Mouse (Mus musculus) macrophage (primary cell): ENCODE measurements around the gene Hbq1b. TPM values are rescaled to one million over a fixed set of nuclear protein-coding genes. Genes with fewer than 3 reads are reported as not detected.
"Not testable (repeated sequence)": the region's sequence is repeated elsewhere in the genome, so short reads cannot be mapped to it uniquely, and the experiment has no call there.

Experiments used
- H3K27ac ChIP-seq: fragments of 350-480 bp; formaldehyde crosslinking; 2 replicates; pipeline ENCODE4 v1.9.0; 2021
- H3K36me3 ChIP-seq: fragments of 350-480 bp; formaldehyde crosslinking; 2 replicates; pipeline ENCODE4 v1.9.0; 2021; ENCODE audit errors: inconsistent target
- H3K4me3 ChIP-seq: fragments of 350-480 bp; formaldehyde crosslinking; 2 replicates; pipeline ENCODE4 v1.9.0; 2021; ENCODE audit errors: inconsistent target
- H3K79me2 ChIP-seq: fragments of 350-480 bp; formaldehyde crosslinking; 2 replicates; pipeline ENCODE4 v1.9.0; 2021; ENCODE audit errors: inconsistent target
- WGBS: methylation state at CpG from one replicate; pipeline ENCODE4 v1.1.7; 2026; ENCODE audit warnings: inconsistent platforms; ENCODE audit not compliant: missing documents; 5-methylcytosine and 5-hydroxymethylcytosine counted together
- polyA plus RNA-seq: library from polyadenylated mRNA; stranded (reverse); fragments of 250-400 nt; gene quantifications from 3 replicates; pipeline ENCODE4 v1.2.4, GENCODE M21; 2018; ENCODE audit warnings: inconsistent platforms

Hbq1b gene
- polyA plus RNA-seq, 1 experiment from 2014 or later: not detected

- no peaks in the 10 kb centered on the region for H3K79me2 ChIP-seq
- H3K36me3 ChIP-seq: no peaks in the 10 kb centered on the region
- WGBS: 100% methylated on average over 1 of the region's 1 CpGs
- H3K27ac ChIP-seq: no peak overlapping the region
- no peak overlapping the region for H3K4me3 ChIP-seq
Observed at GRCm38 (mm10) chr11:32281416-32282144, 5.2 kb upstream of the Hbq1b start.

GRCm38 (mm10) chr11:32283091-32283777 is 3.5 kb upstream of the Hbq1b start, which contains the start of gene Hba-a1:
Gene Hba-a1 (plus strand): TSS chr11:32283511.
- WGBS: no CpG with 5 or more reads among the region's 5 CpGs
- not testable (repeated sequence) for H3K4me3 ChIP-seq, H3K27ac ChIP-seq, H3K36me3 ChIP-seq, H3K79me2 ChIP-seq

GRCm38 (mm10) chr11:32284582-32284981 is 2.2 kb upstream of the Hbq1b start:
- WGBS: 66% methylated on average over 2 of the region's 2 CpGs
- not testable (repeated sequence) for H3K4me3 ChIP-seq, H3K79me2 ChIP-seq, H3K36me3 ChIP-seq, H3K27ac ChIP-seq

GRCm38 (mm10) chr11:32285031-32285775 is 1.6 kb upstream of the Hbq1b start:
- Histone ChIP-seq H3K27ac (no peak overlapping the region), H3K4me3 (no peak overlapping the region)
- WGBS: 87% methylated on average over 6 of the region's 7 CpGs

GRCm38 (mm10) chr11:32285887-32286286 is 878 bp upstream of the Hbq1b start:
- not testable (repeated sequence) for H3K79me2 ChIP-seq, H3K27ac ChIP-seq, H3K36me3 ChIP-seq, H3K4me3 ChIP-seq

More at GRCm38 (mm10) chr11:32285031-32285775, 1.6 kb upstream of the Hbq1b start:
- Histone ChIP-seq H3K79me2 (no peaks in the 10 kb centered on the region), H3K36me3 (no peaks in the 10 kb centered on the region)

GRCm38 (mm10) chr11:32287493-32287825 is 694 bp downstream of the Hbq1b start:
- no peaks in the 10 kb centered on the region for H3K79me2 ChIP-seq
- 74% methylated on average over 9 of the region's 9 CpGs for WGBS
- H3K4me3 ChIP-seq: no peak overlapping the region
- no peaks in the 10 kb centered on the region for H3K36me3 ChIP-seq
- no peak overlapping the region for H3K27ac ChIP-seq

- not testable (repeated sequence) for H3K4me3 ChIP-seq, H3K27ac ChIP-seq, H3K36me3 ChIP-seq, H3K79me2 ChIP-seq
- WGBS: 90% methylated on average over 3 of the region's 4 CpGs
Observed at GRCm38 (mm10) chr11:32292819-32293218, 6.1 kb downstream of the Hbq1b start.

- not testable (repeated sequence) for H3K36me3 ChIP-seq, H3K4me3 ChIP-seq, H3K27ac ChIP-seq, H3K79me2 ChIP-seq
- WGBS: 60% methylated on average over 3 of the region's 3 CpGs
Observed at GRCm38 (mm10) chr11:32293479-32293878, 6.7 kb downstream of the Hbq1b start.

GRCm38 (mm10) chr11:32296203-32296602 is 9.4 kb downstream of the Hbq1b start, which contains the start of gene Hba-a2:
Gene Hba-a2 (plus strand): TSS chr11:32296489.
- not testable (repeated sequence) for H3K36me3 ChIP-seq, H3K79me2 ChIP-seq, H3K27ac ChIP-seq, H3K4me3 ChIP-seq
- no CpG with 5 or more reads among the region's 4 CpGs for WGBS

- H3K4me3 ChIP-seq, H3K27ac ChIP-seq, H3K79me2 ChIP-seq, H3K36me3 ChIP-seq: not testable (repeated sequence)
- WGBS: 71% methylated on average over 1 of the region's 2 CpGs
Observed at GRCm38 (mm10) chr11:32297417-32297816, 10.7 kb downstream of the Hbq1b start.

GRCm38 (mm10) chr11:32297866-32298531 is 11.2 kb downstream of the Hbq1b start:
- Histone ChIP-seq H3K36me3 (no peaks in the 10 kb centered on the region), H3K27ac (no peak overlapping the region), H3K79me2 (no peaks in the 10 kb centered on the region), H3K4me3 (no peak overlapping the region)
- WGBS: 100% methylated on average over 1 of the region's 1 CpGs

- Histone ChIP-seq H3K79me2 (no peaks in the 10 kb centered on the region), H3K27ac (no peak overlapping the region), H3K4me3 (no peak overlapping the region), H3K36me3 (no peaks in the 10 kb centered on the region)
- 100% methylated on average over 2 of the region's 2 CpGs for WGBS
Observed at GRCm38 (mm10) chr11:32298532-32298918, 11.8 kb downstream of the Hbq1b start.

- H3K79me2 ChIP-seq, H3K36me3 ChIP-seq, H3K4me3 ChIP-seq, H3K27ac ChIP-seq: not testable (repeated sequence)
- WGBS: 10% methylated on average over 16 of the region's 16 CpGs
Observed at GRCm38 (mm10) chr11:32299865-32300264, 13.1 kb downstream of the Hbq1b start, which contains the start of gene Hbq1a. Gene Hbq1a (plus strand): TSS chr11:32300069.

- Histone ChIP-seq H3K4me3 (no peak overlapping the region), H3K79me2 (no peaks in the 10 kb centered on the region), H3K27ac (no peak overlapping the region), H3K36me3 (no peaks in the 10 kb centered on the region)
- WGBS: 42% methylated on average over 13 of the region's 17 CpGs
Observed at GRCm38 (mm10) chr11:32300279-32301267, 13.8 kb downstream of the Hbq1b start.
